Mouse (Mus musculus): ENCODE measurements around the gene Zfp953. TPM values are rescaled to one million over a fixed set of nuclear protein-coding genes. Genes with fewer than 3 reads are reported as not detected.
"Not testable (repeated sequence)": the region's sequence is repeated elsewhere in the genome, so short reads cannot be mapped to it uniquely, and the experiment has no call there.

The Zfp953 gene
- polyA plus RNA-seq (2016; fragmentation: Nextera tagmentation; extraction: Ambion mirVana), result 0.72 and 0.98 TPM in 2 replicates

GRCm38 (mm10) chr13:67360131-67360744 lies at the start of gene Zfp953, which contains the start of gene Gm28044:
TSS of gene Zfp953 (minus strand) at chr13:67360605.
TSS of gene Gm28044 (minus strand) at chr13:67360536.
- WGBS, result under 1% methylated on average over 15 of the region's 15 CpGs
- H3K9ac ChIP-seq, result peak within 1 kb of the TSS; percentile 58
- H3K27me3 ChIP-seq, result no peaks in the 10 kb centered on the region
- ATAC-seq (ENCODE audit: low FRiP score), result peak; percentile 92
- H3K4me3 ChIP-seq, result peak within 1 kb of the TSS; percentile 74
- peaks cover 5% of the 10 kb centered on the region for H3K4me1 ChIP-seq
- H3K27ac ChIP-seq, result peak within 1 kb of the TSS; percentile 44; the same call in 1 of the 2 replicates
- H3K36me3 ChIP-seq, result no peaks in the 10 kb centered on the region
- H3K9me3 ChIP-seq (replicated peaks), result no peaks in the 10 kb centered on the region
- peak within 1 kb of the TSS; percentile 70 for H3K4me2 ChIP-seq (replicated peaks)

GRCm38 (mm10) chr13:67399183-67399903 lies 38.9 kb upstream of the Zfp953 start, which contains the start of gene Zfp429:
TSS of gene Zfp429 (minus strand) at chr13:67399819.
- H3K9me3 ChIP-seq (replicated peaks); H3K27ac ChIP-seq; H3K36me3 ChIP-seq; H3K4me1 ChIP-seq; H3K27me3 ChIP-seq: not testable (repeated sequence)
- Histone ChIP-seq H3K4me3 (peak within 1 kb of the TSS; percentile 59), H3K9ac (peak within 1 kb of the TSS; percentile 54), H3K4me2 (replicated peaks) (peak within 1 kb of the TSS; percentile 74)
- peak; percentile 94 for ATAC-seq (ENCODE audit: low FRiP score)
- WGBS, result 3% methylated on average over 14 of the region's 16 CpGs

GRCm38 (mm10) chr13:67376255-67376654 lies 15.8 kb upstream of the Zfp953 start:
- 62% methylated on average over 3 of the region's 3 CpGs for WGBS
- H3K9ac ChIP-seq, result not testable (repeated sequence)

GRCm38 (mm10) chr13:67375050-67375911 lies 14.9 kb upstream of the Zfp953 start, which contains the start of the genes Gm28041 and Zfp456:
TSS of gene Gm28041 (minus strand) at chr13:67375733.
TSS of gene Zfp456 (minus strand) at chr13:67375810.
- H3K27me3 ChIP-seq; H3K36me3 ChIP-seq; H3K9me3 ChIP-seq (replicated peaks); H3K27ac ChIP-seq; H3K4me1 ChIP-seq: not testable (repeated sequence)
- ATAC-seq (ENCODE audit: low FRiP score), result peak; percentile 88
- Histone ChIP-seq H3K4me2 (replicated peaks) (peak within 1 kb of the TSS; percentile 55), H3K4me3 (peak within 1 kb of the TSS; percentile 36), H3K9ac (peak within 1 kb of the TSS; percentile 20; the same call in 1 of the 2 replicates)
- WGBS, result 25% methylated on average over 15 of the region's 15 CpGs

More at GRCm38 (mm10) chr13:67376255-67376654, 15.8 kb upstream of the Zfp953 start:
- ATAC-seq (ENCODE audit: low FRiP score); H3K4me2 ChIP-seq (replicated peaks); H3K4me3 ChIP-seq; H3K36me3 ChIP-seq; H3K4me1 ChIP-seq; H3K27me3 ChIP-seq; H3K9me3 ChIP-seq (replicated peaks); H3K27ac ChIP-seq: not testable (repeated sequence)

GRCm38 (mm10) chr13:67351854-67352253 lies 8.6 kb downstream of the Zfp953 start:
- H3K36me3 ChIP-seq, result no peaks in the 10 kb centered on the region
- no peak overlapping the region for H3K9ac ChIP-seq
- no peak for ATAC-seq (ENCODE audit: low FRiP score)
- no peaks in the 10 kb centered on the region for H3K9me3 ChIP-seq (replicated peaks)
- H3K27me3 ChIP-seq, result no peaks in the 10 kb centered on the region
- H3K4me1 ChIP-seq, result no peaks in the 10 kb centered on the region
- H3K27ac ChIP-seq, result no peak overlapping the region
- no peak overlapping the region for H3K4me3 ChIP-seq
- H3K4me2 ChIP-seq (replicated peaks), result no peak overlapping the region

- no peak for ATAC-seq (ENCODE audit: low FRiP score)
- no peak overlapping the region for H3K27ac ChIP-seq
- no peaks in the 10 kb centered on the region for H3K4me1 ChIP-seq
- no peak overlapping the region for H3K9ac ChIP-seq
- no peaks in the 10 kb centered on the region; the same call in 1 of the 2 replicates for H3K36me3 ChIP-seq
- H3K9me3 ChIP-seq (replicated peaks), result no peaks in the 10 kb centered on the region
- WGBS, result 85% methylated on average over 2 of the region's 2 CpGs
- no peaks in the 10 kb centered on the region for H3K27me3 ChIP-seq
- H3K4me2 ChIP-seq (replicated peaks), result no peak overlapping the region
- H3K4me3 ChIP-seq, result no peak overlapping the region
Observed at GRCm38 (mm10) chr13:67343422-67343821, 17.0 kb downstream of the Zfp953 start.

- H3K9me3 ChIP-seq (replicated peaks), result no peaks in the 10 kb centered on the region
- H3K4me2 ChIP-seq (replicated peaks), result peak overlapping the region; percentile 63
- peak overlapping the region; percentile 61 for H3K9ac ChIP-seq
- 70% methylated on average over 1 of the region's 1 CpGs for WGBS
- peak overlapping the region; percentile 52 for H3K4me3 ChIP-seq
- H3K4me1 ChIP-seq, result peaks cover 8% of the 10 kb centered on the region
- H3K27me3 ChIP-seq, result no peaks in the 10 kb centered on the region
- no peak overlapping the region for H3K27ac ChIP-seq
- H3K36me3 ChIP-seq, result no peaks in the 10 kb centered on the region
- peak; percentile 39 for ATAC-seq (ENCODE audit: low FRiP score)
Observed at GRCm38 (mm10) chr13:67332877-67333276, 27.5 kb downstream of the Zfp953 start.

GRCm38 (mm10) chr13:67332019-67332724 lies 28.2 kb downstream of the Zfp953 start, which contains the start of gene Zfp595:
TSS of gene Zfp595 (minus strand) at chr13:67332570.
- Histone ChIP-seq H3K36me3 (no peaks in the 10 kb centered on the region), H3K9me3 (replicated peaks) (no peaks in the 10 kb centered on the region), H3K4me3 (peak within 1 kb of the TSS; percentile 52), H3K27me3 (no peaks in the 10 kb centered on the region), H3K27ac (0 out of 2 replicates have a peak within 1 kb of the TSS, but pooled peaks have one; percentile 17), H3K9ac (peak within 1 kb of the TSS; percentile 61), H3K4me1 (peaks cover 8% of the 10 kb centered on the region), H3K4me2 (replicated peaks) (peak within 1 kb of the TSS; percentile 63)
- WGBS, result 19% methylated on average over 17 of the region's 17 CpGs
- peak; percentile 94 for ATAC-seq (ENCODE audit: low FRiP score)

- no peak overlapping the region for H3K27ac ChIP-seq
- H3K4me1 ChIP-seq, result no peaks in the 10 kb centered on the region
- no peaks in the 10 kb centered on the region for H3K36me3 ChIP-seq
- H3K27me3 ChIP-seq, result no peaks in the 10 kb centered on the region
- H3K9me3 ChIP-seq (replicated peaks), result no peaks in the 10 kb centered on the region
- 37% methylated on average over 5 of the region's 5 CpGs for WGBS
- peak; percentile 75 for ATAC-seq (ENCODE audit: low FRiP score)
- peak overlapping the region; percentile 61 for H3K4me3 ChIP-seq
- H3K9ac ChIP-seq, result no peak overlapping the region
- H3K4me2 ChIP-seq (replicated peaks), result peak overlapping the region; percentile 84
Observed at GRCm38 (mm10) chr13:67306718-67307117, 53.7 kb downstream of the Zfp953 start.

- no peaks in the 10 kb centered on the region for H3K36me3 ChIP-seq
- no peaks in the 10 kb centered on the region for H3K9me3 ChIP-seq (replicated peaks)
- WGBS, result 13% methylated on average over 16 of the region's 16 CpGs
- H3K27ac ChIP-seq, result no peak within 1 kb of the TSS
- no peaks in the 10 kb centered on the region for H3K27me3 ChIP-seq
- H3K4me2 ChIP-seq (replicated peaks), result peak within 1 kb of the TSS; percentile 84
- peak within 1 kb of the TSS; percentile 70 for H3K9ac ChIP-seq
- H3K4me1 ChIP-seq, result no peaks in the 10 kb centered on the region
- peak within 1 kb of the TSS; percentile 61 for H3K4me3 ChIP-seq
- peak; percentile 99 for ATAC-seq (ENCODE audit: low FRiP score)
Observed at GRCm38 (mm10) chr13:67305822-67306672, 54.4 kb downstream of the Zfp953 start, which contains the start of gene Zfp457. TSS of gene Zfp457 (minus strand) at chr13:67306485.
